Mouse (Mus musculus): ENCODE measurements at regions not wholly inside any gene's neighbourhood (a gene's known extent, or its start where the extent isn't known, plus 50 kb on each side); places are given as distances from the start of the nearest gene placed in this dataset.

GRCm38 (mm10) chr19:52071234-52071633 is 192.9 kb upstream of the Ins1 start:
- TF ChIP-seq CTCF (IDR thresholded peaks at IDR 0.05; ENCODE audit: control insufficient read depth, insufficient read depth, insufficient replicate concordance, low read depth, low read length) (no peak), POLR2A (IDR thresholded peaks at IDR 0.05; ENCODE audit: control insufficient read depth, low read depth, low read length) (no peak)
